Mouse (Mus musculus): ENCODE data around the gene Tjp3.

Gene Tjp3

GRCm38 (mm10) chr10:81268643-81269412, 22.6 kb downstream of the Tjp3 start:
- no peak for DNase-seq (ENCODE audit: low spot score in 2 of 2)

GRCm38 (mm10) chr10:81268056-81268455, 23.3 kb downstream of the Tjp3 start:
- DNase-seq (ENCODE audit: low spot score in 2 of 2), result peak; percentile 50 to 57

- peak; percentile 95 to 97 for DNase-seq (ENCODE audit: low spot score in 2 of 2)
Observed at GRCm38 (mm10) chr10:81266211-81267105, 24.9 kb downstream of the Tjp3 start, which contains the start of the genes Mrpl54 and Apba3. TSS of gene Mrpl54 (minus strand) at chr10:81266934. TSS of gene Apba3 (plus strand) at chr10:81266960.

- DNase-seq (ENCODE audit: low spot score in 2 of 2), result no peak
Observed at GRCm38 (mm10) chr10:81265540-81265939, 25.8 kb downstream of the Tjp3 start.

- DNase-seq (ENCODE audit: low spot score in 2 of 2), result no peak
Observed at GRCm38 (mm10) chr10:81261025-81261424, 30.4 kb downstream of the Tjp3 start.

- DNase-seq (ENCODE audit: low spot score in 2 of 2), result no peak
Observed at GRCm38 (mm10) chr10:81259225-81259884, 32.0 kb downstream of the Tjp3 start.

GRCm38 (mm10) chr10:81257158-81258039, 34.0 kb downstream of the Tjp3 start:
- peak; percentile 51 to 60 for DNase-seq (ENCODE audit: low spot score in 2 of 2)

- DNase-seq (ENCODE audit: low spot score in 2 of 2), result no peak
Observed at GRCm38 (mm10) chr10:81254886-81255285, 36.5 kb downstream of the Tjp3 start.

GRCm38 (mm10) chr10:81252424-81253419, 38.7 kb downstream of the Tjp3 start, which contains the start of gene Matk:
TSS of gene Matk (plus strand) at chr10:81252935.
- DNase-seq (ENCODE audit: low spot score in 2 of 2), result peak; percentile 34 to 46

GRCm38 (mm10) chr10:81249442-81249841, 41.9 kb downstream of the Tjp3 start:
- DNase-seq (ENCODE audit: low spot score in 2 of 2), result no peak

- DNase-seq (ENCODE audit: low spot score in 2 of 2), result no peak
Observed at GRCm38 (mm10) chr10:81247804-81248203, 43.6 kb downstream of the Tjp3 start.

- no peak for DNase-seq (ENCODE audit: low spot score in 2 of 2)
Observed at GRCm38 (mm10) chr10:81245166-81245565, 46.2 kb downstream of the Tjp3 start.

- peak; percentile 68 to 85 for DNase-seq (ENCODE audit: low spot score in 2 of 2)
Observed at GRCm38 (mm10) chr10:81244595-81244994, 46.8 kb downstream of the Tjp3 start.

- DNase-seq (ENCODE audit: low spot score in 2 of 2), result no peak
Observed at GRCm38 (mm10) chr10:81244146-81244545, 47.2 kb downstream of the Tjp3 start.

GRCm38 (mm10) chr10:81242021-81242420, 49.4 kb downstream of the Tjp3 start:
- peak; percentile 45 to 54 for DNase-seq (ENCODE audit: low spot score in 2 of 2)

- DNase-seq (ENCODE audit: low spot score in 2 of 2), result peak; percentile 53 to 82
Observed at GRCm38 (mm10) chr10:81240876-81241275, 50.5 kb downstream of the Tjp3 start.

GRCm38 (mm10) chr10:81238618-81239017, 52.8 kb downstream of the Tjp3 start:
- DNase-seq (ENCODE audit: low spot score in 2 of 2), result no peak

GRCm38 (mm10) chr10:81236471-81237268, 54.7 kb downstream of the Tjp3 start:
- no peak for DNase-seq (ENCODE audit: low spot score in 2 of 2)

GRCm38 (mm10) chr10:81234206-81234605, 57.2 kb downstream of the Tjp3 start:
- no peak for DNase-seq (ENCODE audit: low spot score in 2 of 2)
